Mouse (Mus musculus): ENCODE results near the gene Zfp524. TPM values are rescaled to one million over a fixed set of nuclear protein-coding genes. Genes with fewer than 3 reads are reported as not detected.

The Zfp524 gene
- polyA plus RNA-seq, 1 experiment from 2014 or later = 9.5 TPM

GRCm38 (mm10) chr7:5020000-5020681 is 5.9 kb downstream of the Zfp524 start, which contains the start of the genes Zfp865 and Ccdc106:
Zfp865 (plus strand) TSS chr7:5020376.
Ccdc106 (plus strand) TSS chr7:5020553.
- H3K9me3 ChIP-seq (ENCODE audit: control insufficient read depth, low read length) = no peaks in the 10 kb centered on the region
- H3K4me3 ChIP-seq (ENCODE audit: low read depth, low read length) = peak within 1 kb of the TSS; percentile 86
- peaks cover 3% of the 10 kb centered on the region; the same call in 1 of the 2 replicates for H3K4me1 ChIP-seq (replicated peaks; ENCODE audit: control insufficient read depth, insufficient read depth, low read length)
- DNase-seq (ENCODE audit: low spot score) = peak; percentile 99
- peak within 1 kb of the TSS; percentile 95 for H3K9ac ChIP-seq (ENCODE audit: low read length)
- H3K4me2 ChIP-seq (ENCODE audit: low read depth, low read length, severe bottlenecking) = peak within 1 kb of the TSS; percentile 68
- H3K27me3 ChIP-seq (ENCODE audit: control insufficient read depth, insufficient read depth, low read length) = no peaks in the 10 kb centered on the region
- WGBS = under 1% methylated on average over 47 of the region's 49 CpGs
- ATAC-seq (replicated peaks; ENCODE audit: low FRiP score) = peak; percentile 89
- H3K27ac ChIP-seq (ENCODE audit: low read depth, low read length) = peak within 1 kb of the TSS; percentile 90
- no peaks in the 10 kb centered on the region; the same call in 1 of the 2 replicates for H3K36me3 ChIP-seq (ENCODE audit: control insufficient read depth, insufficient read depth, low read length)

- Histone ChIP-seq H3K4me3 (ENCODE audit: low read depth, low read length) (peak overlapping the region; percentile 86), H3K27ac (ENCODE audit: low read depth, low read length) (peak overlapping the region; percentile 90), H3K4me1 (replicated peaks; ENCODE audit: control insufficient read depth, insufficient read depth, low read length) (peaks cover 3% of the 10 kb centered on the region; the same call in 1 of the 2 replicates), H3K36me3 (ENCODE audit: control insufficient read depth, insufficient read depth, low read length) (no peaks in the 10 kb centered on the region; the same call in 1 of the 2 replicates), H3K27me3 (ENCODE audit: control insufficient read depth, insufficient read depth, low read length) (no peaks in the 10 kb centered on the region), H3K4me2 (ENCODE audit: low read depth, low read length, severe bottlenecking) (peak overlapping the region; percentile 68), H3K9ac (ENCODE audit: low read length) (peak overlapping the region; percentile 95), H3K9me3 (ENCODE audit: control insufficient read depth, low read length) (no peaks in the 10 kb centered on the region)
- no peak; the same call in 1 of the 2 replicates for ATAC-seq (replicated peaks; ENCODE audit: low FRiP score)
- under 1% methylated on average over 9 of the region's 15 CpGs for WGBS
- DNase-seq (ENCODE audit: low spot score) = no peak
Measured at GRCm38 (mm10) chr7:5020685-5021084, 6.5 kb downstream of the Zfp524 start.

GRCm38 (mm10) chr7:5021197-5021596 is 7.0 kb downstream of the Zfp524 start:
- Histone ChIP-seq H3K27ac (ENCODE audit: low read depth, low read length) (0 out of 2 replicates have a peak overlapping the region, but pooled peaks have one; percentile 90), H3K4me1 (replicated peaks; ENCODE audit: control insufficient read depth, insufficient read depth, low read length) (peaks cover 3% of the 10 kb centered on the region; the same call in 1 of the 2 replicates), H3K4me2 (ENCODE audit: low read depth, low read length, severe bottlenecking) (peak overlapping the region; percentile 68), H3K9ac (ENCODE audit: low read length) (peak overlapping the region; percentile 95), H3K9me3 (ENCODE audit: control insufficient read depth, low read length) (no peaks in the 10 kb centered on the region), H3K27me3 (ENCODE audit: control insufficient read depth, insufficient read depth, low read length) (no peaks in the 10 kb centered on the region), H3K4me3 (ENCODE audit: low read depth, low read length) (peak overlapping the region; percentile 86), H3K36me3 (ENCODE audit: control insufficient read depth, insufficient read depth, low read length) (no peaks in the 10 kb centered on the region; the same call in 1 of the 2 replicates)
- WGBS = 56% methylated on average over 5 of the region's 5 CpGs
- DNase-seq (ENCODE audit: low spot score) (no peak), ATAC-seq (replicated peaks; ENCODE audit: low FRiP score) (no peak)

- H3K4me1 ChIP-seq (replicated peaks; ENCODE audit: control insufficient read depth, insufficient read depth, low read length) = no peaks in the 10 kb centered on the region
- no peak overlapping the region for H3K4me2 ChIP-seq (ENCODE audit: low read depth, low read length, severe bottlenecking)
- DNase-seq (ENCODE audit: low spot score) = no peak
- no peak overlapping the region for H3K27ac ChIP-seq (ENCODE audit: low read depth, low read length)
- no peaks in the 10 kb centered on the region for H3K27me3 ChIP-seq (ENCODE audit: control insufficient read depth, insufficient read depth, low read length)
- WGBS = 98% methylated on average over 22 of the region's 22 CpGs
- peaks cover 29% of the 10 kb centered on the region for H3K9me3 ChIP-seq (ENCODE audit: control insufficient read depth, low read length)
- peaks cover 46% of the 10 kb centered on the region for H3K36me3 ChIP-seq (ENCODE audit: control insufficient read depth, insufficient read depth, low read length)
- H3K9ac ChIP-seq (ENCODE audit: low read length) = no peak overlapping the region
- no peak overlapping the region for H3K4me3 ChIP-seq (ENCODE audit: low read depth, low read length)
- ATAC-seq (replicated peaks; ENCODE audit: low FRiP score) = no peak
Measured at GRCm38 (mm10) chr7:5029543-5029942, 15.3 kb downstream of the Zfp524 start.

GRCm38 (mm10) chr7:5029946-5030345 is 15.7 kb downstream of the Zfp524 start:
- H3K9ac ChIP-seq (ENCODE audit: low read length) = no peak overlapping the region
- H3K36me3 ChIP-seq (ENCODE audit: control insufficient read depth, insufficient read depth, low read length) = peaks cover 46% of the 10 kb centered on the region
- no peaks in the 10 kb centered on the region for H3K4me1 ChIP-seq (replicated peaks; ENCODE audit: control insufficient read depth, insufficient read depth, low read length)
- no peak for DNase-seq (ENCODE audit: low spot score)
- WGBS = 89% methylated on average over 21 of the region's 21 CpGs
- H3K4me3 ChIP-seq (ENCODE audit: low read depth, low read length) = no peak overlapping the region
- no peak overlapping the region for H3K4me2 ChIP-seq (ENCODE audit: low read depth, low read length, severe bottlenecking)
- H3K27ac ChIP-seq (ENCODE audit: low read depth, low read length) = no peak overlapping the region
- H3K27me3 ChIP-seq (ENCODE audit: control insufficient read depth, insufficient read depth, low read length) = no peaks in the 10 kb centered on the region
- ATAC-seq (replicated peaks; ENCODE audit: low FRiP score) = no peak
- H3K9me3 ChIP-seq (ENCODE audit: control insufficient read depth, low read length) = peaks cover 29% of the 10 kb centered on the region

GRCm38 (mm10) chr7:5030554-5031275 is 16.5 kb downstream of the Zfp524 start:
- no peak for ATAC-seq (replicated peaks; ENCODE audit: low FRiP score)
- DNase-seq (ENCODE audit: low spot score) = no peak
- peaks cover 48% of the 10 kb centered on the region for H3K36me3 ChIP-seq (ENCODE audit: control insufficient read depth, insufficient read depth, low read length)
- H3K4me2 ChIP-seq (ENCODE audit: low read depth, low read length, severe bottlenecking) = no peak overlapping the region
- H3K27ac ChIP-seq (ENCODE audit: low read depth, low read length) = no peak overlapping the region
- no peak overlapping the region for H3K4me3 ChIP-seq (ENCODE audit: low read depth, low read length)
- no peaks in the 10 kb centered on the region for H3K4me1 ChIP-seq (replicated peaks; ENCODE audit: control insufficient read depth, insufficient read depth, low read length)
- no peak overlapping the region for H3K9ac ChIP-seq (ENCODE audit: low read length)
- no peaks in the 10 kb centered on the region for H3K27me3 ChIP-seq (ENCODE audit: control insufficient read depth, insufficient read depth, low read length)
- peaks cover 29% of the 10 kb centered on the region for H3K9me3 ChIP-seq (ENCODE audit: control insufficient read depth, low read length)
- WGBS = 85% methylated on average over 63 of the region's 63 CpGs

- H3K36me3 ChIP-seq (ENCODE audit: control insufficient read depth, insufficient read depth, low read length) = peaks cover 48% of the 10 kb centered on the region
- ATAC-seq (replicated peaks; ENCODE audit: low FRiP score) = no peak
- DNase-seq (ENCODE audit: low spot score) = no peak
- H3K27me3 ChIP-seq (ENCODE audit: control insufficient read depth, insufficient read depth, low read length) = no peaks in the 10 kb centered on the region
- H3K4me1 ChIP-seq (replicated peaks; ENCODE audit: control insufficient read depth, insufficient read depth, low read length) = no peaks in the 10 kb centered on the region
- no peak overlapping the region for H3K4me3 ChIP-seq (ENCODE audit: low read depth, low read length)
- WGBS = 73% methylated on average over 46 of the region's 46 CpGs
- H3K27ac ChIP-seq (ENCODE audit: low read depth, low read length) = no peak overlapping the region
- no peak overlapping the region for H3K9ac ChIP-seq (ENCODE audit: low read length)
- peaks cover 29% of the 10 kb centered on the region for H3K9me3 ChIP-seq (ENCODE audit: control insufficient read depth, low read length)
- H3K4me2 ChIP-seq (ENCODE audit: low read depth, low read length, severe bottlenecking) = no peak overlapping the region
Measured at GRCm38 (mm10) chr7:5031496-5031895, 17.3 kb downstream of the Zfp524 start.

- WGBS = 83% methylated on average over 3 of the region's 3 CpGs
- no peak for ATAC-seq (replicated peaks; ENCODE audit: low FRiP score)
Measured at GRCm38 (mm10) chr7:5033818-5034217, 19.6 kb downstream of the Zfp524 start, which contains the start of gene 4632433K11Rik. 4632433K11Rik (plus strand) TSS chr7:5034118.

More at GRCm38 (mm10) chr7:5033818-5034217, 19.6 kb downstream of the Zfp524 start, which contains the start of gene 4632433K11Rik:
- H3K9ac ChIP-seq (ENCODE audit: low read length) = no peak within 1 kb of the TSS
- no peaks in the 10 kb centered on the region for H3K4me1 ChIP-seq (replicated peaks; ENCODE audit: control insufficient read depth, insufficient read depth, low read length)
- no peak for DNase-seq (ENCODE audit: low spot score)
- peaks cover 45% of the 10 kb centered on the region for H3K36me3 ChIP-seq (ENCODE audit: control insufficient read depth, insufficient read depth, low read length)
- no peak within 1 kb of the TSS for H3K4me2 ChIP-seq (ENCODE audit: low read depth, low read length, severe bottlenecking)
- H3K27me3 ChIP-seq (ENCODE audit: control insufficient read depth, insufficient read depth, low read length) = no peaks in the 10 kb centered on the region
- no peak within 1 kb of the TSS for H3K27ac ChIP-seq (ENCODE audit: low read depth, low read length)
- H3K9me3 ChIP-seq (ENCODE audit: control insufficient read depth, low read length) = peaks cover 29% of the 10 kb centered on the region
- H3K4me3 ChIP-seq (ENCODE audit: low read depth, low read length) = no peak within 1 kb of the TSS
